Mouse (Mus musculus): ENCODE measurements around the gene Gm19345.

Gene Gm19345

DNA sequence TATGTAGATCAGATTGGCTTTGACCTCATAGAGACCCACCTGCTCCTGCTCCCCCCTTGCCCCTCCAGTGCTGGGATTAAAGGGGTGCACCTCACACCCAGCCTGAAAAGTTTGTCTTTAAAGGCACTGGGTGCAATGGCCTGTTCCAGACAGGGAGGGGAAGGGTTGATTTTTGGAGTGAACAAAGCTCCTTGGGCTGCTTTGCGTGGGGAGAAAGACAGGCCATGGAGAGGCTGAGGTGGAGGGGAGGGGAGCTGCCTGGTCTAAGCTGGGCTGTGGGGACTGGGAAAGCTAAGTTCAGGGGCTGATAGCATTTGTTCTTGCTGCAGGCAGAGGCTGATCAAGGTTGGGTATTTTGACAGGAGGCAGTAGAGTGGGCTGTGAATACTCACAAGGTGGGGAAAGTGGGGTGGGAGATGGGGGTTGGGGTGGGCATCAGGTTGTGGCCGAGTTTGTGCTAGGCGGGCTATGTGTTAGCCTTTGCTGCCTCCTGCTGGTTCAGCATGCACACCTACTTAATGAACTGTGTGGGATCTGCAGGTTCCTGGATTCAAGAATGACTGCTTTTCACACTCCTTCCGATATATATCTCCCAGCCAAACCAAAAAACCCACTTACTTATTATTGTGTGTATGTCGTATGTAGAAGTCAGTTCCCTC lies 20.3 kb downstream of the Gm19345 start:
- peak in 1 of 2 experiments; percentile 35 for DNase-seq

DNA sequence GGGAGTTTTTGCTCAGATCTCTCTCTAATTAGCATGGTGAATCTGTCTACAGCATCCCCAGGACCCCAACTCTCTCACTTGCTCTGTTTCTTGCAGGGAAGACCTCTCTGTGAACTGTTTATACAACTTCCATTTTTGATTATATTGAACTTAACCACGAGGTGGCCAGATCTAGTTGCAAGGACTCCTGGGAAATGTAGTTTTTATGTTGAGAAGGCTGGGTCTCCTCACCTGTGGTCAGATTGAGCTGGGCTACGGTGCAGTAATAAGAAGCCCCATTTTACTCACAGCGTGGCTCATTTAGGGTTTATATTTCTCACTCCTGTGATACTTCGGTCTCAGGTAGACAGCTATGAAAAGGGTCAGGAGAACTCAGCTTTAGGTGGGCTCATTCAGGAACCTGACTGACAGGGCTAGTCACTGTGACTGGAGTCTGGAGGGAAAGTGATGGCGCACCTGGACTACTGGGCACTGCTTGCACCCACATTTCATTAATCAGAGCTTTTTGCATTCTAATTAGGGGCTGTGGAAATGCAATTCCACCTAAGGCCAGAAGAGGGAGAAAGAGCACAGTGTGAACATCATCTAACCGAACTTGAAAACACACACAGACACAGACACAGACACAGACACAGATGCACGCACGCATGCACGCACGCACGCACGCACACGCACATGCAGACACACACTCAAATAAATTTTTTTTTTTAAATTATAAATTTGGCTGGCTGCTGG lies 24.3 kb downstream of the Gm19345 start:
- peak; percentile 17 to 57 for DNase-seq

DNA sequence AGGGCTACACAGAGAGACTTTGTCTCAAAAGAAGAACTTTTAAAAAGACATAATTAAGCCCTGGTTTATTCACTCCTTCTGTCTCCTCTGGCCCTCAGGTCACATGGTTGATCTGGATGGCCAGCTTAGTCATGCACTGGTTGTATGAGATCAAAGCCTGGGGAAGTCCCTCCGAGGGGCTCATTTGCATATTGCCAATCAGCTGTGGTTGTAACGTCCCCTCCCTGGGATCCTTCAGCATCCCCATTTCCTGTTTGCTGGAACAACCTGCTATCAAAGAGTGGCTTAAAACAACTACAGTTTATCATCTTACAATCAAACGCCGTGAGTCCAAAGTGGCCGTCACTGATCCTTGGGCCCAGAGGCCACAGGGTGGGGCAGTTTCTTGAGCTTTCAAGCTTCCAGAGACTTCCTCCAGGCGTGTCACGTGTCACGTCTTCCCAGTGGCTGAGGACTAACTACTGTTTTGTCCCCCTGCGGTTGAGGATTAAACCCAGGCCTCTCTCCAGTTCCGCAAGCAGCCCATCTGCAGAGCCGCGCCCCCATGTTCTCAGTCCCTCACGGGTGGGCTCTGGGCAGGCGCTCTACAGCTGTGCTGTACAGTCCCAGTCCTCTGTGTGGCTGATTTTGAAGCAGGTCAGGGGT lies 25.1 kb downstream of the Gm19345 start:
- peak; percentile 30 to 31 for DNase-seq

DNA sequence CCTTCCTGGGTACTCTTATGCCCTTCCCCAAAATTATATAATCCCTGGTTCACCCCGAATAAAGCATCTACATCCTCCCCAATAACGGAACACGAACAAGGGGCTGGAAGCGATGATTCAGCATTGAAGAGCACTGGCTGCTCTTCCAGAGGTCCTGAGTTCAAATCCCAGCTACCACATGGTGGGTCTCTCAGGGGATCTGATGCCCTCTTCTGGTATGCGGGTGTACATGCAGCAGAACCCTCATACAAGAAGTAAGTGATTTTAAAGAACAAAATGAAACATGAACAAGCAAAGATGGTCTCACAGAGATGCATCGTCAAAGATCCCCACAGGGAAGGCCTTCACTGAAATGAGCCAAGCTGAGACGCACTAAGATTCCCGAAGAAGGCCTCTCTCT lies 29.0 kb downstream of the Gm19345 start:
- DNase-seq, result no peak

DNA sequence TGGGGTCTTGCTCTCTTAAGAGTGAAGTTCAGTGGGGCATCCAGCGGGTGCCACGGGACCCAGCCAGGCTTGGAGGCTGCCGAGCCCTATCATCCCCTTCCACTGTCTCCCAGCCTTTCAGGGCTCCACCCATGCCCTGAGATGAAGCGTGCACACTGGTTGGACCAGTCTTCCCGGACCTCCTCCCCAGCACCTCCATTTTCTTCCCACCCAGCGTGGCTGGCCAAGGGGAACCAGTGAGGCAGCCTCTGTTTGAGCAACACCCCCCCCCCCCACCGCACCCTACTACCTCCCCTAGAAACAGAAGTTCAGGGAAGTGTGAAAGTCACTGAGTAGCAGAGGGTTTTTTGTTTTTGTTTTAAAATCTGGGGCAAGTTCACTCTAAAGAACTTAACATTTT lies 36.0 kb downstream of the Gm19345 start, which contains the start of gene Ceacam19:
Gene Ceacam19, minus strand, starts transcription at position 117 of the 400 bp plus-strand sequence.
- DNase-seq, result no peak

DNA sequence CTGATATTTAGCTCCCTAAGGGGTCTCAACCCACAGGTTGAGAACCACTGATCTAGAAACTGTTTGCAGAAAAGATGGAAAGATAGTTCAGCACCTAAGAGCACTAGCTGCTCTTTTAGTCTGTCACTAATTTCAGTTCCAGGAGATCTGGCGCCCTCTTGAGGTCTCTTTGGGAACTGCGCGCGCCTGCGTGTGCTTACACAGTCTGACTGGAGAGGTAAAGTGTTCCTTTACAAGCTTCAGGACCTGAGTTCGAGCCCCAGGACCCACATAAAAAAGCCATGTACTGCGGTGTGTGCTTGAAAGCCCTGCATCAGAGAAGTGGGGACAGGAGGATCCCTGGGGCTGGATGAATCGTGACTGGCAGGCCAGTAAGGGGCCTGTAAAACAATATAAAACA lies 38.1 kb downstream of the Gm19345 start:
- peak; percentile 40 to 43 for DNase-seq
